Mouse (Mus musculus): Measurements from ENCODE around the gene Btnl1.

Btnl1 gene

DNA sequence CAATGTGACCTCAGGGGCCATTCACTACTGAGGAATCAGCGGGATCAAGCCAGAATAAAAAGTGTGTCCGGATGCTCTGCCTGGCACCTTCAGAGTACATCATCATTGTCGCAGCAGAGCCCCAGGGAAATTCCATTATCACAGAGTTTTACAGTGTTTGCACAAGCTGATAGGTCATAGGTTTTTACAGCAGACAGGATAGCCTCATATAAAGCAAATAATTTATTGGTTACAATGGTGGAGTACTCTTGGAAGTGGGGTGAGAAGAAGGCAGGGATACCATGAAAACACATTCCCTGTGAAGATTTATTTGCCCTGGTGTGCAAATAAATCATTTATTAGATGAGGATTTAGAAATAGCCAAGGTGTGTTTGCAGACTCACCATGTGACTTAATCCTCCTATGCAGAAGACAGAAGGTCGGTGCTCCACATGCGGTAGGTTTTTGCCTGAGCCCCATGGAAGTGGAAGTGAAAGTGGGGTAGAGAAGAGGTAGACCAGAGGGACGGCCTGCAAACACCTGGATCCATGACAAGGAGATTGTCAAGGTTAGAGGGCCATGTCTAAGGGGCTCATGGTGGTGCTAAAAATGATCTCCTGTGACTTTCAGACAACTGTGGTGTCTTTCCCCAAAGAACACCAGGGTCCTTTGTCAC, 3.8 kb upstream of the Btnl1 start:
- no peak for TF ChIP-seq GATA4 (IDR thresholded peaks at IDR 0.05; ENCODE audit: insufficient replicate concordance, low read length)

- TF ChIP-seq GATA4 (IDR thresholded peaks at IDR 0.05; ENCODE audit: insufficient replicate concordance, low read length), result no peak
These were observed 698 bp downstream of the Btnl1 start for GRCm38 (mm10) chr17:34377450-34378209.

- TF ChIP-seq GATA4 (IDR thresholded peaks at IDR 0.05; ENCODE audit: insufficient replicate concordance, low read length), result no peak
These were observed 1.8 kb downstream of the Btnl1 start for GRCm38 (mm10) chr17:34378716-34379115.

- TF ChIP-seq GATA4 (IDR thresholded peaks at IDR 0.05; ENCODE audit: insufficient replicate concordance, low read length), result no peak
These were observed 2.5 kb downstream of the Btnl1 start for GRCm38 (mm10) chr17:34379451-34379850.

DNA sequence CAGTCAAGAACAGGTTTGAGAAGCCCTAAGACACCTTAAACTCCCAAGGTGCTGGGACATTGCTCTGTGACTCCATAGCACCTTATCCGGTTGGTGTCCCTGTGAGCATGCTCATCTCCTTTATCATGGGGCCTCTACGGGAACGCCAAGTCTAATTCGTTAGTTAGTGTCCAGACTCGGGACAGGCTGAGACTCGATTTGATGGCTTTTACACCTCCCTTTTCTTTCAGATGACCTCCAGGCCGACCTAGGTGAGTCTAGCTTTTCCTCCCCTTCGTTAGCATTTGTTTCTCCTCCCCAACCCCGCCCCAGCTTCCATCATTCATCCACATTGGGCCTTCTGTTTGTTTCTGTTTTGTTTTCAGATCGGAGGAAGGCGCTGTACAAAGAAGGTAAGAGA, 4.9 kb downstream of the Btnl1 start:
- no peak for TF ChIP-seq GATA4 (IDR thresholded peaks at IDR 0.05; ENCODE audit: insufficient replicate concordance, low read length)

DNA sequence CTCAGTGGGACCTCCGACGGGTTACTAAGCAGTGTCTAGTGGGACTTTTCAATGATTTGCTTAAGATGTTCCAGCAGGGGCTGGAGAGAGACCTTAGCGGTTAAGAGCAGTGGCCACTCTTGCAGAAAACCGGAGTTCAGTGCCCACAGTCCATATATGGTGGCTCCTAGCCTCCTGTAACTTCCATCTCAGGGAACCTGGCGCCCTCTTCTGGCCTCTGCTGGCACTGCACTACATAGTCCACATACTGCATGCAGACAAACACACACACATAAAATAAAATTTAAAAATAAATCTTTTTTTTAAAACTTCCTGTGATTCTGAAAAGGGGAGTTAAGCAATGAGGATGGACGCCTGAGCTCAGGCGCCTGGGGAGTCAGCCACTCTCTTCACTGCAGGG, 6.3 kb downstream of the Btnl1 start:
- no peak for TF ChIP-seq GATA4 (IDR thresholded peaks at IDR 0.05; ENCODE audit: insufficient replicate concordance, low read length)

- TF ChIP-seq GATA4 (IDR thresholded peaks at IDR 0.05; ENCODE audit: insufficient replicate concordance, low read length), result no peak
These were observed 7.8 kb downstream of the Btnl1 start for GRCm38 (mm10) chr17:34384699-34385098.

GRCm38 (mm10) chr17:34386656-34387055, 9.7 kb downstream of the Btnl1 start:
- no peak for TF ChIP-seq GATA4 (IDR thresholded peaks at IDR 0.05; ENCODE audit: insufficient replicate concordance, low read length)

- TF ChIP-seq GATA4 (IDR thresholded peaks at IDR 0.05; ENCODE audit: insufficient replicate concordance, low read length), result no peak
These were observed 11.6 kb downstream of the Btnl1 start for GRCm38 (mm10) chr17:34388513-34388912.

- no peak for TF ChIP-seq GATA4 (IDR thresholded peaks at IDR 0.05; ENCODE audit: insufficient replicate concordance, low read length)
These were observed 14.6 kb downstream of the Btnl1 start for GRCm38 (mm10) chr17:34391507-34391906.

DNA sequence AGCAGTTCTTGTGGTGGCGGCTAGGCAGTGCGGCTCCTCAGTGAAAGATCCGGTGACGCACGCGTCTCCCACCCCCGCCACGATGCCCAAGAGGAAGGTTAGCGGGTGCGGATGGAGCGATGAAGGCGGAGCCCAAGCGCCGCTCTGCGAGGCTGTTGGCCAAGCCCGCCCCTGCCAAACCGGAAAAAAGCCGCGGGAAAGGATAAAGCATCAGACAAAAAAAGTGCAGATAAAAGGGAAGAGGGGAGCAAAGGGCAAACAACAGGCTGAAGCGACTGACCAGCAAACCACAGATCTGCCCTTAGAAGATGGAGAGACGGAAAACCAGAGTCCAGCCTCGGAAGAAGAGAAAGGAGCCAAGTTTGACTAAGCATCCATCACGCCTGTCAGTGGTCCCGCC, 15.4 kb downstream of the Btnl1 start:
- peak; percentile 80; the same call in 1 of the 2 replicates for TF ChIP-seq GATA4 (IDR thresholded peaks at IDR 0.05; ENCODE audit: insufficient replicate concordance, low read length)

DNA sequence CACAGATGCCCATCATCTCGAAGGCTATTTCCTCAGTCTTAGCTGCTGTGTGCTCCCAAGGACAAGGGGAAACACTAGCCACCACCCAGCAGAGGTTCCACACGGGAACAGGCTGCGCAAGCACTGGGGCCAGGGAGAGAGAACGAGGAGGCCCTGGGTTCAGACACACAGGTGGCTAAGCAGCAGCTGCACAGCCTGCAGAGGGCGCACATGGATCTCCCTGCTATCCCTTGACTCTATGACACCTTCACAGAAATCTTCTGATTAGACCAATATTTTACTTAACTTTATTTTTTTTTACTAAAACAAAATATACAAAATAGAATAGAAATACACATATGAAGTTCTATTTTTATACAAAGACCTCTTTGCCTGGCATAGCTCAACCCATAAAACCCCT, 20.4 kb downstream of the Btnl1 start:
- TF ChIP-seq GATA4 (IDR thresholded peaks at IDR 0.05; ENCODE audit: insufficient replicate concordance, low read length), result no peak

DNA sequence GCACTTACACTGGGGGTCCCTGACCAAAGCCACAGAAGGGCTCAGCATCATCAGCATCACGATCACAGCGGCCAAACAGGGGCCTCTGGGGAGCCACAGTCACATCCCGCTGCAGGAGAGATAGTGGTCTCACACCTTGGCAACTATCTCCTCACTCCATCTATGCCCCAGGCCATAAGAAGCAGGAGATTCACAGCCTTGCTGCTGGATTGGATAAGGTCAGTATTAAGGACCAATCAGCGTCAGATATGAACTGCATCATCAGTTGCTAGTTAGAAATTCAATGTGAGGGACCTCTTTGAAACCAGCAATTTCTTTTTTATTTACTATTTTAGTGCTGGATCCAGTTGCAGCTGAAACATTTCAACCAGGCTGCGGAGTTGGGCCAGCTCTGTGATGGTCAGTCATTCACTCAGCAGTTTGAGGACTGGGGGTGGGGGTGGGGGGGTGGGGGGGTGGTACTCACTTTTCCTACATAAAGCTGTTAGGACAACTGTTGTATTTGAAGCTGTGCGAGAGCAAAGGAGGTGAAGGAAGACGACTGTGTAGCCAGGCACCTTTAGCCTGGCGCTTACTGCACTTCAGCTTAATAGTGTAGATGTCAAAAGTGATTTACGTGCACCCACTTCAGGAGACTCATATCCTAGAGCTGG, 21.3 kb downstream of the Btnl1 start:
- TF ChIP-seq GATA4 (IDR thresholded peaks at IDR 0.05; ENCODE audit: insufficient replicate concordance, low read length), result no peak

GRCm38 (mm10) chr17:34398711-34399393, 21.9 kb downstream of the Btnl1 start, which contains the start of gene BC051142:
Gene BC051142 (plus strand): TSS chr17:34398820.
- no peak for TF ChIP-seq GATA4 (IDR thresholded peaks at IDR 0.05; ENCODE audit: insufficient replicate concordance, low read length)

DNA sequence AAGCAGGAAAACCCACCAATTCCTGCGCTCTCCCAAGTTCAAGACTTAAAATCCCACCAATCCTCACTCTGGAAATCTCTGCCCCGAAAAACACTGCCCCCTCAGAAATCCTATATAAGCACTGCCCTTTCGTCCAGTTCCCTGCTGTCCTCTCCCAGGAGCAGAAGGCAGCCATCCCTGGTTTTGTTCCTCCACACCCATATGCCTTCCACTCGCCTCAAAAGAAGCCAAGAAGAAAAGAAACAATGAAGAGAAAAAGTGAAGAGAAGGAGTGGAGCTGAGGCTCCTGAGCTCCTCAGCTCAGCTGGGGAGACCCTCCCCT, 22.4 kb downstream of the Btnl1 start:
- no peak for TF ChIP-seq GATA4 (IDR thresholded peaks at IDR 0.05; ENCODE audit: insufficient replicate concordance, low read length)

GRCm38 (mm10) chr17:34411117-34411516, 34.2 kb downstream of the Btnl1 start:
- TF ChIP-seq GATA4 (IDR thresholded peaks at IDR 0.05; ENCODE audit: insufficient replicate concordance, low read length), result no peak

All from liver, adult (tissue).